Mouse (Mus musculus): ENCODE measurements around the gene Olfr1173. TPM values are rescaled to one million over a fixed set of nuclear protein-coding genes. Genes with fewer than 3 reads are reported as not detected.

Gene Olfr1173
- polyA plus RNA-seq (2015; fragmentation: Nextera tagmentation; extraction: Ambion mirVana) = 0.06 TPM in 1 of 2 replicates, not detected in the other

GRCm38 (mm10) chr2:88279775-88280174, at the start of gene Olfr1173:
Olfr1173 (minus strand) TSS chr2:88279875.
- H3K4me3 ChIP-seq = no peak within 1 kb of the TSS

GRCm38 (mm10) chr2:88327115-88327514, 47.4 kb upstream of the Olfr1173 start, which contains the start of gene Olfr1175-ps:
Olfr1175-ps (minus strand) TSS chr2:88327215.
- no peaks in the 10 kb centered on the region for H3K27me3 ChIP-seq
- WGBS = 82% methylated on average over 2 of the region's 2 CpGs
- no peaks in the 10 kb centered on the region for H3K4me1 ChIP-seq
- no peaks in the 10 kb centered on the region for H3K36me3 ChIP-seq
- H3K9ac ChIP-seq = no peak within 1 kb of the TSS
- no peak for ATAC-seq (ENCODE audit: insufficient number of reproducible peaks, insufficient read depth, low FRiP score, low TSS enrichment, low read depth)
- no peak within 1 kb of the TSS for H3K27ac ChIP-seq
- no peak within 1 kb of the TSS for H3K4me3 ChIP-seq
- H3K9me3 ChIP-seq = no peaks in the 10 kb centered on the region
- H3K4me2 ChIP-seq = no peak within 1 kb of the TSS

More at GRCm38 (mm10) chr2:88279775-88280174, at the start of gene Olfr1173:
- Histone ChIP-seq H3K36me3 (no peaks in the 10 kb centered on the region), H3K4me2 (no peak within 1 kb of the TSS), H3K27ac (no peak within 1 kb of the TSS), H3K4me1 (no peaks in the 10 kb centered on the region), H3K9ac (no peak within 1 kb of the TSS), H3K9me3 (no peaks in the 10 kb centered on the region), H3K27me3 (no peaks in the 10 kb centered on the region)
- no peak for ATAC-seq (ENCODE audit: insufficient number of reproducible peaks, insufficient read depth, low FRiP score, low TSS enrichment, low read depth)

GRCm38 (mm10) chr2:88315035-88315434, 35.4 kb upstream of the Olfr1173 start, which contains the start of gene Olfr1174-ps:
Olfr1174-ps (minus strand) TSS chr2:88315135.
- H3K4me2 ChIP-seq = no peak within 1 kb of the TSS
- no peaks in the 10 kb centered on the region for H3K4me1 ChIP-seq
- WGBS = 94% methylated on average over 4 of the region's 4 CpGs
- no peak within 1 kb of the TSS for H3K27ac ChIP-seq
- no peak for ATAC-seq (ENCODE audit: insufficient number of reproducible peaks, insufficient read depth, low FRiP score, low TSS enrichment, low read depth)
- no peak within 1 kb of the TSS for H3K4me3 ChIP-seq
- H3K27me3 ChIP-seq = no peaks in the 10 kb centered on the region
- H3K9ac ChIP-seq = no peak within 1 kb of the TSS
- H3K36me3 ChIP-seq = no peaks in the 10 kb centered on the region
- no peaks in the 10 kb centered on the region for H3K9me3 ChIP-seq

GRCm38 (mm10) chr2:88228234-88228633, 51.4 kb downstream of the Olfr1173 start, which contains the start of gene Olfr1170:
Olfr1170 (minus strand) TSS chr2:88228334.
- no peak for ATAC-seq (ENCODE audit: insufficient number of reproducible peaks, insufficient read depth, low FRiP score, low TSS enrichment, low read depth)
- Histone ChIP-seq H3K27ac (no peak within 1 kb of the TSS), H3K36me3 (no peaks in the 10 kb centered on the region), H3K4me2 (no peak within 1 kb of the TSS), H3K9ac (no peak within 1 kb of the TSS), H3K27me3 (no peaks in the 10 kb centered on the region), H3K4me1 (no peaks in the 10 kb centered on the region), H3K9me3 (no peaks in the 10 kb centered on the region), H3K4me3 (no peak within 1 kb of the TSS)
- WGBS = 79% methylated on average over 1 of the region's 1 CpGs

Other genes starting within 250 kb of the Olfr1173 start
- not detected in 2 replicates for gene Olfr73, start 242.2 kb downstream of the Olfr1173 start, polyA plus RNA-seq (2015; fragmentation: Nextera tagmentation; extraction: Ambion mirVana)
- not detected in 2 replicates for gene Olfr1162, start 228.7 kb downstream of the Olfr1173 start, polyA plus RNA-seq (2015; fragmentation: Nextera tagmentation; extraction: Ambion mirVana)
- not detected in 2 replicates for gene Olfr1163, start 208.0 kb downstream of the Olfr1173 start, polyA plus RNA-seq (2015; fragmentation: Nextera tagmentation; extraction: Ambion mirVana)
- gene Olfr1164, start 185.9 kb downstream of the Olfr1173 start, polyA plus RNA-seq (2015; fragmentation: Nextera tagmentation; extraction: Ambion mirVana) = not detected in 2 replicates
- not detected in 2 replicates for gene Olfr1166, start 151.6 kb downstream of the Olfr1173 start, polyA plus RNA-seq (2015; fragmentation: Nextera tagmentation; extraction: Ambion mirVana)
- gene Olfr1167, start 124.7 kb downstream of the Olfr1173 start, polyA plus RNA-seq (2015; fragmentation: Nextera tagmentation; extraction: Ambion mirVana) = not detected in 2 replicates
- not detected in 2 replicates for gene Olfr1168, start 98.0 kb downstream of the Olfr1173 start, polyA plus RNA-seq (2015; fragmentation: Nextera tagmentation; extraction: Ambion mirVana)
- not detected in 2 replicates for gene Olfr1170, start 51.5 kb downstream of the Olfr1173 start, polyA plus RNA-seq (2015; fragmentation: Nextera tagmentation; extraction: Ambion mirVana)
- not detected in 2 replicates for gene Olfr1174-ps, start 35.3 kb upstream of the Olfr1173 start, polyA plus RNA-seq (2015; fragmentation: Nextera tagmentation; extraction: Ambion mirVana)
- not detected in 2 replicates for gene Olfr1175-ps, start 47.3 kb upstream of the Olfr1173 start, polyA plus RNA-seq (2015; fragmentation: Nextera tagmentation; extraction: Ambion mirVana)
- gene Olfr1176, start 56.8 kb upstream of the Olfr1173 start, polyA plus RNA-seq (2015; fragmentation: Nextera tagmentation; extraction: Ambion mirVana) = not detected in 2 replicates
- not detected in 2 replicates for gene Olfr1177-ps, start 66.6 kb upstream of the Olfr1173 start, polyA plus RNA-seq (2015; fragmentation: Nextera tagmentation; extraction: Ambion mirVana)
- gene Olfr1178, start 107.2 kb upstream of the Olfr1173 start, polyA plus RNA-seq (2015; fragmentation: Nextera tagmentation; extraction: Ambion mirVana) = not detected in 2 replicates
- gene Olfr1179, start 126.6 kb upstream of the Olfr1173 start, polyA plus RNA-seq (2015; fragmentation: Nextera tagmentation; extraction: Ambion mirVana) = not detected in 2 replicates
- not detected in 2 replicates for gene Olfr1180, start 139.3 kb upstream of the Olfr1173 start, polyA plus RNA-seq (2015; fragmentation: Nextera tagmentation; extraction: Ambion mirVana)
- gene Olfr1181, start 146.3 kb upstream of the Olfr1173 start, polyA plus RNA-seq (2015; fragmentation: Nextera tagmentation; extraction: Ambion mirVana) = not detected in 2 replicates
- not detected in 2 replicates for gene Gm13757, start 169.3 kb upstream of the Olfr1173 start, polyA plus RNA-seq (2015; fragmentation: Nextera tagmentation; extraction: Ambion mirVana)
- not detected in 2 replicates for gene Olfr1183, start 175.0 kb upstream of the Olfr1173 start, polyA plus RNA-seq (2015; fragmentation: Nextera tagmentation; extraction: Ambion mirVana)
- not detected in 2 replicates for gene Olfr1184, start 203.7 kb upstream of the Olfr1173 start, polyA plus RNA-seq (2015; fragmentation: Nextera tagmentation; extraction: Ambion mirVana)
- not detected in 2 replicates for gene Olfr1185-ps1, start 213.4 kb upstream of the Olfr1173 start, polyA plus RNA-seq (2015; fragmentation: Nextera tagmentation; extraction: Ambion mirVana)
- not detected in 2 replicates for gene Olfr1186, start 238.7 kb upstream of the Olfr1173 start, polyA plus RNA-seq (2015; fragmentation: Nextera tagmentation; extraction: Ambion mirVana)